Mouse (Mus musculus): ENCODE data around the gene Ephb1. TPM values are rescaled to one million over a fixed set of nuclear protein-coding genes. Genes with fewer than 3 reads are reported as not detected.

Gene Ephb1
- polyA plus RNA-seq, 1 experiment from 2014 or later = 5.2 TPM

DNA sequence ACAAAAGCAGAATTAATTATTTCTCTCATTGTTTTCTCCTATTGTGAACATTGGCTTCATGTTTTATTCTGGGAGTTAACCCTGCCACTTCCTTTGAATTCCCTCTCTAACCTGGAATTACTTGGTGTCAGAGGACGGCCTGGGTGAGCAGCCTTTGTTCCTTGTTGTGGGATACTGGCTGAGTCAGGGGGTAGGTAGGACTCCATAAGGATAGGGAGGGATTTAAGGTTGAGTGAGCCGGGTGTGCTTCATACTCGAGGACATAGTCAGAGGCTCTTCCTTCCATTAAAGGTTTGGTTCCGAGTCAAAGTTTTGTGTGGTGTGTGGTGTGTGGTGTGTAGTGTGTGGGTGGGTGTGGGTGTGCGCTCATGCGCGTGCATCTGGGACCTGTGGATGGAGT, 324.8 kb downstream of the Ephb1 start:
- no peak for ATAC-seq (ENCODE audit: insufficient number of reproducible peaks, insufficient read depth, low FRiP score, low TSS enrichment, low read depth)
- no peaks in the 10 kb centered on the region for H3K4me1 ChIP-seq
- H3K4me2 ChIP-seq = no peak overlapping the region
- H3K27ac ChIP-seq = no peak overlapping the region
- H3K9me3 ChIP-seq = no peaks in the 10 kb centered on the region
- H3K27me3 ChIP-seq = no peaks in the 10 kb centered on the region
- WGBS = 78% methylated on average over 7 of the region's 7 CpGs
- no peaks in the 10 kb centered on the region for H3K36me3 ChIP-seq
- H3K9ac ChIP-seq = no peak overlapping the region
- no peak overlapping the region for H3K4me3 ChIP-seq

DNA sequence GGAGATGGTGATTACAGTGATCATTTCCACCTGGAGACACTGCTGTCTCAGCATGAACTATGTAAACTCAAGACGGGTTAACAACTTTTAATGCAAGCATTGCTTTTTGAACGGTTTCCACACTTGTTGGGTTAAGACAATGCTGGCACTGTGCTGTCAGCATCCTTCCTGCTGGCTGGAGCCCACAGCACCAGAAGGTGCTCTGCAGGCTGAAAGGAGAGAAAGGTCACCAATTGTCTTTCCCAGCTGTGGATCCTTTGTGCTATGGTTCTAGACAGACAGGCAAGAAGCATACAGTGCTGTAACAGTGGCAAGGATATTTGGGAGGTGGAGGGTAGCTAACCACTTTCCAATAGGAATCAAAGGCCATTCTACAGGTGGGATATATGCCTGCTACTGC, 328.4 kb downstream of the Ephb1 start:
- no peaks in the 10 kb centered on the region for H3K9me3 ChIP-seq
- H3K27me3 ChIP-seq = no peaks in the 10 kb centered on the region
- no peak overlapping the region for H3K4me2 ChIP-seq
- H3K4me3 ChIP-seq = no peak overlapping the region
- H3K4me1 ChIP-seq = no peaks in the 10 kb centered on the region
- no peak for ATAC-seq (ENCODE audit: insufficient number of reproducible peaks, insufficient read depth, low FRiP score, low TSS enrichment, low read depth)
- no peak overlapping the region for H3K27ac ChIP-seq
- no peak overlapping the region for H3K9ac ChIP-seq
- 46% methylated on average over 2 of the region's 2 CpGs for WGBS
- H3K36me3 ChIP-seq = no peaks in the 10 kb centered on the region

DNA sequence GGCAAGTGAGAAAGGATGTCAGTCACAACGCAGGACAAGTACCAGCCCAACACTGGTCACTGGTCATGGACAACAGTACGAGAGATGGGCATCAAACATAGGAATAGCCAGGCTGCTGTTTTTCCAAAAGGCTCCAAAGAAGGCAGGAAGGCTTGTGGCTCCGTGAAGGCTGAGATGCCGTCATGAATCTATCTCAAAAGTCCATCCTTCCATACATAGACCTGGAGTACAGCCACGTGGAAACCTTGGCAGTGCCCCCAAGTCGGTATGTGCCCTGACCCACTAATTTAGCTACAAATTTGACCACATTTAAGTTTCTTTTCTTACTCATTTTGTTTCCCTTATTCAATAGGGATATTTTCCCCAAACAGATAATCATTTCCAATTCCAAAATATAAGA, 329.4 kb downstream of the Ephb1 start:
- 80% methylated on average over 6 of the region's 6 CpGs for whole genome bisulfite sequencing
- no peak overlapping the region for H3K27ac ChIP-seq
- H3K4me2 ChIP-seq = no peak overlapping the region
- no peak for ATAC-seq (ENCODE audit: insufficient number of reproducible peaks, insufficient read depth, low FRiP score, low TSS enrichment, low read depth)
- H3K9ac ChIP-seq = no peak overlapping the region
- H3K9me3 ChIP-seq = 0 out of 2 replicates have a peak, but pooled peaks cover under 1% of the 10 kb centered on the region
- no peak overlapping the region for H3K4me3 ChIP-seq
- H3K27me3 ChIP-seq = no peaks in the 10 kb centered on the region
- H3K36me3 ChIP-seq = no peaks in the 10 kb centered on the region
- H3K4me1 ChIP-seq = no peaks in the 10 kb centered on the region

DNA sequence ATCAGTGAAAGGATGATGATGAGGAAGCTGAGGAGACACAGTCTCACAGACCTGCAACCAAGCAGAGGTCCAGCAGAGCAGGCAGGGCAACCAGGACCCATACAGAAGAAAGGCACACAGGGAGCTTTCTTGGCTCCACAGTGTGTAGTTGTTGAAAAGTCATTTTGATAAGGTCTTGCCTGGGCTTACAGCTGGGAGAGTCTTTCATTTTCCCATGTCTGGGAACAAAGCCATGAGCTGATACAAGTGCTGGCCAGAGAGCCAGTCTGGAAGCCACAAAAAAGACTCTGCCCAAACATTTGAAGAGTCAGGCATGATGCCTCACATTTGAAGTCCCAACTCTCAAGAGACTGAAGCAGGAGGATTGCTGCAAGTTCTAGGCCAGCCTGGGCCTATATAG, 339.0 kb downstream of the Ephb1 start:
- Histone ChIP-seq H3K9ac (no peak overlapping the region), H3K4me3 (no peak overlapping the region), H3K9me3 (peaks cover 10% of the 10 kb centered on the region; the same call in 1 of the 2 replicates), H3K27me3 (no peaks in the 10 kb centered on the region), H3K27ac (no peak overlapping the region), H3K36me3 (no peaks in the 10 kb centered on the region), H3K4me1 (no peaks in the 10 kb centered on the region), H3K4me2 (no peak overlapping the region)
- ATAC-seq (ENCODE audit: insufficient number of reproducible peaks, insufficient read depth, low FRiP score, low TSS enrichment, low read depth) = no peak

DNA sequence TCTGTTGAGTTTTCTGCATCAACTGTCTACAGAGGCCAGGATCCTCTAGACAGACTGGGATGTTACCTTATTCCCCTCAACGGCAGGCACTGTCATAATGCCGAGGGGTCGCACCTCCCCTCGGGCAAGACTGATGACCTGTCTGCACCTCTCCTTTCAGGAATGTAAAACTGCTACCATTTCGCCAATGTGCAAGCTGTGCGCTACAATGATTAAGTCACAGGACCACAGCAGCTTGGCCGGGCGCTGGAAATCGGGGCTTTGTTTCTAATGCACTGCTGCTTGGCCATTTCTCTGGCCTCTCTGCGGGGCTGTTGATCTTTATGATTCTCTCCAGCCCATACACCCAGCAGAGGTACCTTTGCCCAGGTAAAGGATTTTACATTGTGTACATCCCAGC, 346.8 kb downstream of the Ephb1 start:
- Histone ChIP-seq H3K9me3 (no peaks in the 10 kb centered on the region), H3K27ac (no peak overlapping the region), H3K36me3 (no peaks in the 10 kb centered on the region), H3K27me3 (no peaks in the 10 kb centered on the region), H3K4me2 (no peak overlapping the region), H3K9ac (no peak overlapping the region), H3K4me3 (no peak overlapping the region), H3K4me1 (no peaks in the 10 kb centered on the region)
- no peak for ATAC-seq (ENCODE audit: insufficient number of reproducible peaks, insufficient read depth, low FRiP score, low TSS enrichment, low read depth)
- WGBS = 74% methylated on average over 10 of the region's 10 CpGs

DNA sequence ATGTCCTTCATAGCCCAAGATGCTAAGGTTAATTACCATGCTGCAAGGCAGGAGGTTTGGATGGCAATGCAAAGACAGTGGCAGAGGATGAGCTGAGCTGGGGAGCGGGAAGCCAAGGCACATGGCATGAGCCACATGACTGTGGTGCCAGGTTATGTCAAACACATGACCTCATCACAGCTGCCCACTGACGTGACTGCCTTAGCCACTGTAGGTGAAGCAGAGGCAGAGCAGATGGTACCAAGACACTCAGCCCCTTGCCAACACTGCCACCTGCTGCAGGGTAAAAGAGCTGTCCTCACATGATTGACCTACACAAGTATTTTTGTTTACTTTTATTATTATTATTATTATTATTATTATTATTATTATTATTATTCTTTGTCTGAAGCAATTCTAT, 348.0 kb downstream of the Ephb1 start:
- no peak for ATAC-seq (ENCODE audit: insufficient number of reproducible peaks, insufficient read depth, low FRiP score, low TSS enrichment, low read depth)
- H3K4me1 ChIP-seq = no peaks in the 10 kb centered on the region
- H3K36me3 ChIP-seq = no peaks in the 10 kb centered on the region

DNA sequence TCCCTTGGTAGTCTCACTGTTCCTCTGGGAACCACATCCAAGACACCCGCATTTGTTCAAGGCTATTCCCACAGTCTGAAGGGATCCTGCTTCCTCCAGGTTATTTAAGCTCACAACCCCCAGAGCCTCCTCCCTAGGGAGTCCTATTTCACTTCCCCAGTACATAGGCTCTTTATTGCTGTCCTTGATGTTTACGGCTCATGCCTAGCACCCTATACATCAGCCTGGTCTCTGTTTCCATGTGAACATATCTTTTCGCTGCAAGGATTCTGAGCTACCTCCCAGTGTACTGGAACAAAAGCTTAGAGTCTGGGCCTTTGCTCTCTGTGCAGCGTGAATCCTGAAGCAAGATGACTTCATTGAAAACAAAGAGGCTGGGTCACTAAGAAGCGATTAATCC, 351.6 kb downstream of the Ephb1 start:
- Histone ChIP-seq H3K36me3 (no peaks in the 10 kb centered on the region), H3K4me2 (no peak overlapping the region), H3K27me3 (no peaks in the 10 kb centered on the region), H3K9me3 (no peaks in the 10 kb centered on the region), H3K27ac (no peak overlapping the region), H3K9ac (no peak overlapping the region), H3K4me1 (no peaks in the 10 kb centered on the region), H3K4me3 (no peak overlapping the region)
- no peak for ATAC-seq (ENCODE audit: insufficient number of reproducible peaks, insufficient read depth, low FRiP score, low TSS enrichment, low read depth)
- 71% methylated on average over 5 of the region's 5 CpGs for WGBS

More for the DNA sequence above, 348.0 kb downstream of the Ephb1 start:
- H3K4me3 ChIP-seq = no peak overlapping the region
- H3K9me3 ChIP-seq = no peaks in the 10 kb centered on the region
- H3K27me3 ChIP-seq = no peaks in the 10 kb centered on the region
- H3K27ac ChIP-seq = no peak overlapping the region
- no peak overlapping the region for H3K9ac ChIP-seq
- 76% methylated on average over 2 of the region's 2 CpGs for WGBS
- H3K4me2 ChIP-seq = no peak overlapping the region

DNA sequence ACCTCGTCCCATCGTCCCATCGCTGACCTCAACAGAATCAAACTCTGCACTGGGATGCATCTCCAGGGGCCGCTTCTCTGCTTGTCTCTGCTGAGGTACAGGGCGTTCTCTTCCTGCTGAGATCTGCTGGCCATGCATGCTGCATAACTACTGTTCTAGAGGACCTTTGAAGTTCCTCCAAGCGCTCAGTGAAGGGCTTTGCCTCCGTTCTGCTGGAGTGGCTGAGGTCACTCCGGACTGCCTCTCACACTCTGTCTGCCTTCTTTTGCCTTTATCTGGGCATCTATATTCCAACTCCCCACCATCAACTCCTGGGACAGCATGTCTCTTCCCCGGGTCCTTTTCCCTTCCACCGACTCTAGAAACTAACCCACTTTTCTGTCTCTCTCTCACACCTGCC, 352.3 kb downstream of the Ephb1 start:
- no peak overlapping the region for H3K4me3 ChIP-seq
- H3K9ac ChIP-seq = no peak overlapping the region
- WGBS = 90% methylated on average over 10 of the region's 10 CpGs
- no peaks in the 10 kb centered on the region for H3K36me3 ChIP-seq
- no peaks in the 10 kb centered on the region for H3K4me1 ChIP-seq
- H3K9me3 ChIP-seq = no peaks in the 10 kb centered on the region
- H3K27ac ChIP-seq = no peak overlapping the region
- H3K4me2 ChIP-seq = no peak overlapping the region
- no peaks in the 10 kb centered on the region for H3K27me3 ChIP-seq
- no peak for ATAC-seq (ENCODE audit: insufficient number of reproducible peaks, insufficient read depth, low FRiP score, low TSS enrichment, low read depth)

DNA sequence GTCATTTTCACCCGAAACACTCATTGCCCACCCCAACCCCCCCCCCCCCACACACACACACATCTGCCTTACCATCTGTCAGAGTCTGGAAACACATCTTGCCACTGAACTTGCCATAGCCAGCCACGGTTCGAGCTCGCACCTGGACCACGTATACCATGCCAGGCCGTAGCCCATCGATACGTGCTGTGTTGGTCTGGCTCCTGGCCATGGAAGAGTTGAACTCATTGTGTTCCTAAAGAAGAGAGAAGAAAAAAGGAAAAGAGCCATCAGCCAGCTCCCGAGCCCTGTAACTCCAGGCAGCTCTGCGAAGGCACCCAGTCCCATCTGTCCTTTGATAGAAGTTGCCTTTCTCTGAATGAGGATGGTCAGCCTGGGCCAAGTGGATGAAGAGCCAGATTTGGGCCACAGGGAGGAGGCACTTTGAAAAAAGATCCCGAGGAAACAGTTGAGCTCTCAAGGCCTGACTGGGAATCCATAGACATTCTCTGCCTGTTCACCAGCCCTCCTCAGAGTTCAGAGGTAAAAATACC, 352.8 kb downstream of the Ephb1 start:
- no peak for ATAC-seq (ENCODE audit: insufficient number of reproducible peaks, insufficient read depth, low FRiP score, low TSS enrichment, low read depth)
- H3K36me3 ChIP-seq = no peaks in the 10 kb centered on the region
- 92% methylated on average over 11 of the region's 11 CpGs for WGBS
- H3K9ac ChIP-seq = no peak overlapping the region
- H3K4me1 ChIP-seq = no peaks in the 10 kb centered on the region
- H3K9me3 ChIP-seq = no peaks in the 10 kb centered on the region
- no peak overlapping the region for H3K4me2 ChIP-seq
- H3K4me3 ChIP-seq = no peak overlapping the region
- H3K27me3 ChIP-seq = no peaks in the 10 kb centered on the region
- H3K27ac ChIP-seq = no peak overlapping the region

DNA sequence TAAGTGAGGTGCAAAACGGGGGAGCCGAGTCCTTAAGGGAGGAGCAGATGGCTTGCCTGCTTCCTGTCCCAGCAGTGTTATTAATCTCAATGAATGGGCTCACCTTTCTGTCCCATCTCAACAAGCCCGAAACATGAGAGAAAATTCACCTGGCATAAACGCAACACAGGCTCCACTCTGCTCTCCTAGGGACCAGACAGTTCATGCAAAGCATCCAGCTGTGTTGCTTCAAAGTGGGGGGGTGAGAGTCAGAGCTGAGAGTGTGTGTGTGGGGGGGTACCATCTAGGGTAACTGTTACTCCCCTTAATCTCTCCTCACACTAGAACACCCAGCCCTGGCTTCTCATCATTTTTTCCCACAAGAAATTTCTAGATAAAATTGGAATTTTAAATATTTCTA, 354.8 kb downstream of the Ephb1 start:
- Histone ChIP-seq H3K4me1 (no peaks in the 10 kb centered on the region), H3K27me3 (no peaks in the 10 kb centered on the region), H3K9ac (no peak overlapping the region), H3K4me2 (no peak overlapping the region), H3K36me3 (no peaks in the 10 kb centered on the region), H3K27ac (no peak overlapping the region), H3K4me3 (no peak overlapping the region), H3K9me3 (no peaks in the 10 kb centered on the region)
- 87% methylated on average over 4 of the region's 4 CpGs for WGBS
- ATAC-seq (ENCODE audit: insufficient number of reproducible peaks, insufficient read depth, low FRiP score, low TSS enrichment, low read depth) = no peak

DNA sequence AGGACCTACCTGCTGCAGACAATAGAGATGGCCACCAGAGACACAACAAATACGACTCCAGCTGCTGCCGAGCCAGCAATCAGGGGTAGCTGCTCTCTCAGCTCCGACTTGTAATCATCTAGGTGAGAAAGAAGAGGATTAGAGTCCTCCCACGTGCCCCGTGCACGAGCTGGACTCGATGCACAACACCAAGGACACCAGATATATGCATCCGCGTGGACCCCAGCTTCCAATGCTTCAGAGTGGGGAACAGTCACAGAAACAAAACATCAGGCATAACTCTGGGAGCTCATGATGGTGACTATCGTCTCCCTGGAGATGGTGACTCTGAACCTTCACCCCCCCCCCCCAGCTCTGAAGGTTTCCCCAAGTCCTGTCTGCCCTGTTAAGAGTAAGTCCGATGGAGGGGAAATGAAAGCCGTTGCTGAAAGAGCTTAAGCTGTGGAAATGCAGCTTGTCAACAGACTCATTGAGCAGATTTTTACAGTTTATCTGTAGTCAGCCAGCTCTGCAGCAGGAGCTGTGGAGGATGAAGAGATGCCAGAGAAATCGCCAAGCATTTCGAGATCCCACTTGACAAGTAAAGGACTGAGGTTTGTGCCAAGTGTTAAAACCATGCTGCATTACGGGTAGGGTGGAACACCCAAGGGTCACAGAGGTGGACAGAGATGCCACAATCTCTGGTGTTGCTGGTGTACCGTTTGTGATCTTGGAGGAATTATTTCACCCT, 357.6 kb downstream of the Ephb1 start:
- ATAC-seq (ENCODE audit: insufficient number of reproducible peaks, insufficient read depth, low FRiP score, low TSS enrichment, low read depth) = no peak
- Histone ChIP-seq H3K36me3 (no peaks in the 10 kb centered on the region), H3K4me3 (no peak overlapping the region), H3K27me3 (no peaks in the 10 kb centered on the region), H3K4me1 (no peaks in the 10 kb centered on the region), H3K9me3 (no peaks in the 10 kb centered on the region), H3K27ac (no peak overlapping the region), H3K4me2 (no peak overlapping the region), H3K9ac (no peak overlapping the region)
- 83% methylated on average over 16 of the region's 16 CpGs for WGBS

DNA sequence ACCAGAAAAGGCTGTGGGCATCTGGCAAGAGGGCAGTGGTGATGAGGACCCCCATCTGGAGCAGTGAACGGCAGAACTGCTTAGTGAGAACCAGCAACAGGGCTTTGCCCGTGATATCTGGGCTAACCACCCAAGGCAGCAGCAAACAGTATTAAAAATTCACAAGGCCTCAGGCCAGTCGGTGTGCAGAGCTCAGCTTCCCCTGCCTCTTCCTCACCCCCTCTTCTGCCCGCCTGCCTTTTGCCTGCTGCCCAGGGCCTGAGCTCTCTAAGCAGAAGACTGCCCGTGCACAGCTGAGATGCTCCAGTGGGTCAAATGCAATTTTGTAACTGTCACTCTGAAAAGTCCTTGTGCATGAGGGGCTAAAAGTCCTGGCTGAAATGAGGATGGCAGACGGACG, 358.3 kb downstream of the Ephb1 start:
- Histone ChIP-seq H3K9me3 (0 out of 2 replicates have a peak, but pooled peaks cover 3% of the 10 kb centered on the region), H3K9ac (no peak overlapping the region), H3K4me2 (no peak overlapping the region), H3K4me3 (no peak overlapping the region), H3K27me3 (no peaks in the 10 kb centered on the region), H3K4me1 (no peaks in the 10 kb centered on the region), H3K27ac (no peak overlapping the region), H3K36me3 (no peaks in the 10 kb centered on the region)
- ATAC-seq (ENCODE audit: insufficient number of reproducible peaks, insufficient read depth, low FRiP score, low TSS enrichment, low read depth) = no peak
- WGBS = 82% methylated on average over 7 of the region's 7 CpGs

All from embryonic facial prominence, embryonic 13.5 days (tissue).